Mouse (Mus musculus): ENCODE measurements around the gene Ckap5.
A peak's percentile ranks its signal among the peaks of the same experiment; 100 is the strongest.

Gene Ckap5

GRCm38 (mm10) chr2:91652863-91653262 lies 126.3 kb downstream of the Ckap5 start:
- peak; percentile 80 for DNase-seq (ENCODE audit: low read depth, low spot score)

- DNase-seq (ENCODE audit: low read depth, low spot score): no peak
Observed at GRCm38 (mm10) chr2:91655388-91655787, 128.8 kb downstream of the Ckap5 start.

- no peak for DNase-seq (ENCODE audit: low read depth, low spot score)
Observed at GRCm38 (mm10) chr2:91655827-91656226, 129.3 kb downstream of the Ckap5 start.

GRCm38 (mm10) chr2:91656774-91657173 lies 130.2 kb downstream of the Ckap5 start:
- no peak for DNase-seq (ENCODE audit: low read depth, low spot score)

GRCm38 (mm10) chr2:91659657-91660056 lies 133.1 kb downstream of the Ckap5 start:
- DNase-seq (ENCODE audit: low read depth, low spot score): no peak

GRCm38 (mm10) chr2:91660981-91661380 lies 134.4 kb downstream of the Ckap5 start:
- no peak for DNase-seq (ENCODE audit: low read depth, low spot score)

DNA sequence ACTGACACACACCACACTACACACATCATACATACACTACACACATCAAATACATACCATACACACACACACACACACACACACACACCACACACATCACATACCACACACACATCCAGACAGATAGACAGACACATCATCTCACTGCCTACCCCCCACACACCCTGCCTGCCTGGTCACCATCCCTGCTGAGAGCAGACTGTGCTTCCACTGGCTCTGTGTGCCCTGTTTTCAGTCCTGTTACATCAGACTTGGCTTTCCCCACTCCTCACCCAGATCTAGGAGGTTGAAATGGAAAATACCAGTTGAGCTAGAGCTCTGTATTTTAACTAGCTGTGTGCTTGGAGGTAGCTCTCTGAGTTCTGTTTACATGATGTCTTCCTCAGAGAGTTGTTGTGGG lies 138.2 kb downstream of the Ckap5 start:
- peak; percentile 45 for DNase-seq (ENCODE audit: low read depth, low spot score)

DNA sequence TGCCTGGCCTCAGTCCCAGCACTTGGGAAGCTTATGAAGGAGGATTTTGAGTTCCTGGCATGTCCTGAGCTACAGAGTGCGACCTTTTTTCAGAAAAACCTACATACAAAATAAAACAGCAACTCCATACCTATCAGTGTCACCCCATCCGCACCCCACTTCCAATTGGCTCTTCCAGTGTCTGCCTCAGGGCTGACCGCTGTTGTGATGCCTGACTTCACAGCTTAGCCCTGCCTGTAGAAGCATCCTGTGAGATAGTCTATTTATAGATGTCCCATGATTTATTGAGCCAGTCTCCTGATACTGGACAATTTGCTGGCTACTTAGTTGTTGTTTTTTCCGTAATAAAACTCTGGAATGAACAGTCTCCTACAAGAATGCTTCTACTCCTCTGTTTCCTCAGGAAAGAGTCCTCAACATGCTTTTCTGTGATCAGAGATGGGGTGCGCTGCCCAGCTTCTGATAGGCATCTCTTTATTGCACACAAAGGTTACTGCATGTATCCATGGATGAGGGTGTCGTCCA lies 139.9 kb downstream of the Ckap5 start:
- DNase-seq (ENCODE audit: low read depth, low spot score): no peak

DNA sequence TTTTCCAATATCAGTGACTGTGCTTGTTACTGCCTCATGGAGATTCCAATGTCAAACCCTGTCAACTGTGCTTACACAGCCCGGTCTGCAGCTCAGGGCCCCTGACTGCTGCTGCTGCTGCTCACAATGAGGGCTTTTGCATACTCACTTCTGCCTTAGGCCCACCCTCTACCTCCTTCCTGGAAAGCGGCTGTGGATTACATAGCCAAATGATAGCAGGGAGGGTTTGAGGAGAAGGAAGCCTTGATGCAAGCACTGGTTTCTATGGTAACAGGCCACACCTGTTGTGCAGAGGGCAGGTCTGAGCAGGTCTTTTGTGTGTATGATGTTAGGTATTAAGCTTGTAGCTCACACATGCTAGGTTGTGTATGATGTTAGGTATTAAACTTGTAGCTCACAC lies 141.2 kb downstream of the Ckap5 start:
- no peak for DNase-seq (ENCODE audit: low read depth, low spot score)

DNA sequence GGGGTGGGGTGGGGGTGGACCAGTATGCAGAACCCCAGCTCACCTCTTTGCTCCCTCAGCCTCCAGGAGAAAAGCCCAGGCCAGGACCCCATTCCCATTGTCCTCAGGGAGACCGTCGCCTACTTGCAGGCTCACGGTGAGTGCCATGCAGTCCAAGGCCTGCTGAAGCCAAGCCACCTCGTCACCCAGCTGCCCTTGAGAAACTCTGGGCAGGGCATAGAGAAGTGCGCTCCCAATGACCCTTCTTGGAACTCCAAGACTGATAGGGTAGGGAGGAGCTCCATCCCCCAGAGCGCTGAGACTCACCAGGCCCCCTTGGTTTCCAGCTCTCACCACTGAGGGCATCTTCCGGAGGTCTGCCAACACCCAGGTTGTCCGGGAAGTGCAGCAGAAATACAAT lies 142.8 kb downstream of the Ckap5 start:
- no peak for DNase-seq (ENCODE audit: low read depth, low spot score)

- DNase-seq (ENCODE audit: low read depth, low spot score): no peak
Observed at GRCm38 (mm10) chr2:91670038-91670437, 143.5 kb downstream of the Ckap5 start.
